Mouse (Mus musculus): ENCODE measurements around the gene Frmd4b. TPM values are rescaled to one million over a fixed set of nuclear protein-coding genes. Genes with fewer than 3 reads are reported as not detected.

The Frmd4b gene
- total and polyA plus RNA-seq, 2 experiments, result 11.9 to 38.0 TPM

DNA sequence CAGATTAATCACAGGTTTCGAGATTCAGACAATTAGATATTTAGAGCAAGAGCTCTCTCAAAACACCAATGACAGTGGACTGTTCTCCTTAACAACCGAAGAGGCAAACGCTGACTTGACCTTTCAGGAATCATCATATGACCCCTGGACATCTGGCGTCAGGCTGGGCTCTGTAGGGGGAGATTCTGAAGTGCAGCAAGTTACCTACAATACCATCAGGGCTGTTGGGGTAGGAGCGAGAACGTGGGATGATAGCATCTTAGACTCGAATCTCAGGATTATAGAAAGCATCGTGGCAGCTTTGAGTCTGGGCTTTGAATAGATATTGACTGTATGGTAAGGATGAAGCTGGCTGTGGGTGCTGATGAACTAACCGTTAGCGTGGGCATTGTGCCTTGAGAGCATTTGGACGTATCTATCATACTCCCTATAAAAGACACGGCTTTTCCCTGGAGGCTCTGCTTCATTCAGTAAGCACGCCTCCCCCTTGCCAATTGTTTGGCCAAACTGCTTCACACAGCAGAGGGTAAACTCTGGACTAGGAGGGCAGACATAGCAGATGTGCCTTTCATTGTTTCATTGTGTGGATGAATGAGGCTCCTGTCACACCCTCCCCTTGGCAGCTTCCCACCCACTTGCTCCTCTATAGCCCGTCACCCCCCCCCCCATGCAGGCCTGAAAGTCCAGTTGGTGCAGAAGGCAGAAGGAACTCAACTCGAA lies 88.2 kb downstream of the Frmd4b start:
- DNase-seq (ENCODE audit: extremely low read depth, low read depth, low spot score), result no peak
- Histone ChIP-seq H3K4me3 (ENCODE audit: insufficient read depth, low read depth, low read length) (no peak overlapping the region), H3K27me3 (ENCODE audit: control insufficient read depth, insufficient read depth, low read length) (no peaks in the 10 kb centered on the region), H3K9ac (ENCODE audit: low read depth, low read length) (no peak overlapping the region), H3K4me1 (ENCODE audit: control insufficient read depth, insufficient read depth, low read length) (no peaks in the 10 kb centered on the region), H3K36me3 (ENCODE audit: control insufficient read depth, insufficient read depth, low read length) (no peaks in the 10 kb centered on the region), H3K27ac (replicated peaks; ENCODE audit: insufficient read depth, low read depth, low read length) (no peak overlapping the region), H3K79me2 (ENCODE audit: control insufficient read depth, insufficient read depth, low read length) (no peaks in the 10 kb centered on the region)
- 84% methylated on average over 15 of the region's 15 CpGs for WGBS
- no peak for TF ChIP-seq POLR2A (IDR thresholded peaks at IDR 0.05; ENCODE audit: extremely low read depth, insufficient read depth, low read length)
- TF ChIP-seq CTCF (IDR thresholded peaks at IDR 0.05; ENCODE audit: low read depth, low read length), result no peak

DNA sequence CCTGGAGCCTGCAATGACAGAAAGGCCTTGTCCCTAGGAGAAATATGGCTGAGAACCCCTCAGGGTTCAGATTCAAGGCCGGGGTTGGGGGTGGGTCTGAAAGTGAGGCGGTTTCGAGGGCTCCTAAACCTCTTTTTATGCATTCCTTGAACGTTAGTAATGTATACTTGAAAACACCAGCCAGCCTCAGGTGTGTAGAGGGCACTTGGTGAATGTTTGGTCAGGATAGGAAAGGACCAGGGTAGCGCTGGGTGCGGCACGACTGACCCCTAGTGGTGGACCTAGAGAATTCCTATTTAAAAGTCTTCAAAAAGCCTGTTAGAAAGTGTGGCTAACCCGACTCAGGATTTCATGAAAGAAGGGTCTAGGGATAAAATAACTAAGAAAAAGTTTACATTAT lies 91.2 kb downstream of the Frmd4b start:
- Histone ChIP-seq H3K9ac (ENCODE audit: low read depth, low read length) (no peak overlapping the region), H3K36me3 (ENCODE audit: control insufficient read depth, insufficient read depth, low read length) (no peaks in the 10 kb centered on the region), H3K27me3 (ENCODE audit: control insufficient read depth, insufficient read depth, low read length) (no peaks in the 10 kb centered on the region), H3K79me2 (ENCODE audit: control insufficient read depth, insufficient read depth, low read length) (no peaks in the 10 kb centered on the region), H3K4me3 (ENCODE audit: insufficient read depth, low read depth, low read length) (no peak overlapping the region), H3K4me1 (ENCODE audit: control insufficient read depth, insufficient read depth, low read length) (no peaks in the 10 kb centered on the region), H3K27ac (replicated peaks; ENCODE audit: insufficient read depth, low read depth, low read length) (no peak overlapping the region)
- WGBS, result 18% methylated on average over 8 of the region's 8 CpGs
- TF ChIP-seq CTCF (IDR thresholded peaks at IDR 0.05; ENCODE audit: low read depth, low read length), result peak; percentile 95
- TF ChIP-seq POLR2A (IDR thresholded peaks at IDR 0.05; ENCODE audit: extremely low read depth, insufficient read depth, low read length), result no peak
- DNase-seq (ENCODE audit: extremely low read depth, low read depth, low spot score), result peak; percentile 48

DNA sequence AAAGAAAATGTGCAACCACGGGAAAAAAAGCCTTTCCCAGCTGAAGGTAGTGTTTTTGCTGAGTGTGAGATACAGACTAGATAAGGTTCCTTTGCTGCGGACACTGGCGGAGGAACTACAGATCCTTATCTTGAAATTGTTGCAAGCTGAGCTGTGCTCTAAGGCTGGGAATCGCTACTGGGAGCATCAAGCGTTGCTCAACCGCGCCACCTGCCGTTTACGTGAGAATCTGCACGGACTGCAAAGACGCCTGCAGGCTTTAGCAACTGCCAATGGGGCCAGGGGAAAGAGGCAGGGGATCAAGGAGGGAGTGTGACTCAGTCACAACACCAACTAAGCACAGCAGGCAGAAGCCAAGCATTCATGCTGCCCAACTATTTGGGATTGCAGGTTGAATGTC lies 94.2 kb downstream of the Frmd4b start:
- H3K4me3 ChIP-seq (ENCODE audit: insufficient read depth, low read depth, low read length), result no peak overlapping the region
- H3K36me3 ChIP-seq (ENCODE audit: control insufficient read depth, insufficient read depth, low read length), result no peaks in the 10 kb centered on the region
- TF ChIP-seq CTCF (IDR thresholded peaks at IDR 0.05; ENCODE audit: low read depth, low read length) (peak; percentile 97), POLR2A (IDR thresholded peaks at IDR 0.05; ENCODE audit: extremely low read depth, insufficient read depth, low read length) (no peak)
- DNase-seq (ENCODE audit: extremely low read depth, low read depth, low spot score), result peak; percentile 59
- no peaks in the 10 kb centered on the region for H3K27me3 ChIP-seq (ENCODE audit: control insufficient read depth, insufficient read depth, low read length)
- H3K79me2 ChIP-seq (ENCODE audit: control insufficient read depth, insufficient read depth, low read length), result no peaks in the 10 kb centered on the region
- H3K4me1 ChIP-seq (ENCODE audit: control insufficient read depth, insufficient read depth, low read length), result peaks cover 12% of the 10 kb centered on the region
- no peak overlapping the region for H3K27ac ChIP-seq (replicated peaks; ENCODE audit: insufficient read depth, low read depth, low read length)
- no peak overlapping the region for H3K9ac ChIP-seq (ENCODE audit: low read depth, low read length)
- WGBS, result under 1% methylated on average over 11 of the region's 11 CpGs

DNA sequence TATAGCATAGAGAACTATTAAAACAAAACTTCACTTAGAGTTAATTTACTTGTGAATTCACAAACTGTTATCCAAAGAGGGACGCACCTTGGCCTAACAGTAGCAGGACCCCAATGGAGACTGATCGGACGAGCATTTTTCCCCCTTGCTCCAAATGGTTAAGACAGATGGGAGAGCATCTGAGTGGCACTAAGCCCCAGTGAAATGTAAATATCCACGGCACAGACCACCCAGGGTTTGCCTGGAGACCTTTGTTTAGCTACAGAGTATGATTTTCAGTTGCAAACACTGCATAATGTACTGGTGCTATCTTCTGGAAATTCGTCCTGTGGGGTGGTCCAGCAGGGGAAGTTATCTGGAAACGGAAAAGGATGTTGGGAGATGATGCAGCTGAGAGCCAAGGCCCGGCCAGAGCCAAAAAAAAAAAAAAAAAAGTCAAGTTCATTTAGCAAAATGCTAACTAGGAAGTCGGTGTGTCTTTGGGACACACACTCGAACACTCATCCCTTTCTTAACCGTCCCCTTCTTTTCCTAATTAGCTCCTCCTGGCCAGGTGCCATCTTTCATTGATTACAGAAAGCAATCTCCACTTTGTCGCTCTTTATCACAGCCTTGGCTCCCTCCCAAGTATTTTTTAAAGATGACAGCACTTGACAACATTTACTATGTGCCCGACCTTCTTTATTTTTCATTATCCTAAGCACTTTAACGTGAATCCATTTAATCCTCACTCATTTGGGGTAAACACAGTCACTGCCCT lies 95.9 kb downstream of the Frmd4b start:
- no peak overlapping the region for H3K9ac ChIP-seq (ENCODE audit: low read depth, low read length)
- no peak overlapping the region for H3K4me3 ChIP-seq (ENCODE audit: insufficient read depth, low read depth, low read length)
- TF ChIP-seq POLR2A (IDR thresholded peaks at IDR 0.05; ENCODE audit: extremely low read depth, insufficient read depth, low read length), result no peak
- no peaks in the 10 kb centered on the region for H3K27me3 ChIP-seq (ENCODE audit: control insufficient read depth, insufficient read depth, low read length)
- peak overlapping the region; percentile 61; the same call in 1 of the 2 replicates for H3K27ac ChIP-seq (replicated peaks; ENCODE audit: insufficient read depth, low read depth, low read length)
- DNase-seq (ENCODE audit: extremely low read depth, low read depth, low spot score), result no peak
- no peaks in the 10 kb centered on the region for H3K36me3 ChIP-seq (ENCODE audit: control insufficient read depth, insufficient read depth, low read length)
- peaks cover 16% of the 10 kb centered on the region for H3K4me1 ChIP-seq (ENCODE audit: control insufficient read depth, insufficient read depth, low read length)
- H3K79me2 ChIP-seq (ENCODE audit: control insufficient read depth, insufficient read depth, low read length), result no peaks in the 10 kb centered on the region
- WGBS, result 62% methylated on average over 13 of the region's 13 CpGs

DNA sequence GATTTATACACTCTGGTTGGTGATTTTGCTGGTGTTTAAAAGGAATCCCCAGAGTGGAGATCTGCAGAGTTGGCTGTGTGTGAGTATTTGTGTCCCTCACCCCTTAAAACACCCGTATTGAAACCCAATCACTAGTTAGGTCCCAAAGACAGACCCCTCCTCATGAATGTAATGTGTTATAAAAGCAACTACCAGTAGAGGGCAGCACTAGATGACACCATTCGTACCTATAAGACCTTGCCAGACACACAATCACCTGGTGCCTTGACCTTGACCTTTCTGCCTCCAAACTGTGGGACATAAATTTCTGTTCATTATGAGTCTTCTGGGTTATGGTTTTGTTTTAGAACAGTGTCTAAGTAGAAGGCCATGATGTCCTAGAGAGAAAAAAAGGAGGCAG lies 96.8 kb downstream of the Frmd4b start:
- no peaks in the 10 kb centered on the region for H3K27me3 ChIP-seq (ENCODE audit: control insufficient read depth, insufficient read depth, low read length)
- H3K36me3 ChIP-seq (ENCODE audit: control insufficient read depth, insufficient read depth, low read length), result no peaks in the 10 kb centered on the region
- H3K27ac ChIP-seq (replicated peaks; ENCODE audit: insufficient read depth, low read depth, low read length), result no peak overlapping the region
- no peaks in the 10 kb centered on the region for H3K79me2 ChIP-seq (ENCODE audit: control insufficient read depth, insufficient read depth, low read length)
- H3K4me3 ChIP-seq (ENCODE audit: insufficient read depth, low read depth, low read length), result no peak overlapping the region
- TF ChIP-seq POLR2A (IDR thresholded peaks at IDR 0.05; ENCODE audit: extremely low read depth, insufficient read depth, low read length) (no peak), CTCF (IDR thresholded peaks at IDR 0.05; ENCODE audit: low read depth, low read length) (peak; percentile 17; the same call in 1 of the 2 replicates)
- WGBS, result 47% methylated on average over 2 of the region's 2 CpGs
- no peak overlapping the region for H3K9ac ChIP-seq (ENCODE audit: low read depth, low read length)
- peak; percentile 33 for DNase-seq (ENCODE audit: extremely low read depth, low read depth, low spot score)
- peaks cover 16% of the 10 kb centered on the region for H3K4me1 ChIP-seq (ENCODE audit: control insufficient read depth, insufficient read depth, low read length)

DNA sequence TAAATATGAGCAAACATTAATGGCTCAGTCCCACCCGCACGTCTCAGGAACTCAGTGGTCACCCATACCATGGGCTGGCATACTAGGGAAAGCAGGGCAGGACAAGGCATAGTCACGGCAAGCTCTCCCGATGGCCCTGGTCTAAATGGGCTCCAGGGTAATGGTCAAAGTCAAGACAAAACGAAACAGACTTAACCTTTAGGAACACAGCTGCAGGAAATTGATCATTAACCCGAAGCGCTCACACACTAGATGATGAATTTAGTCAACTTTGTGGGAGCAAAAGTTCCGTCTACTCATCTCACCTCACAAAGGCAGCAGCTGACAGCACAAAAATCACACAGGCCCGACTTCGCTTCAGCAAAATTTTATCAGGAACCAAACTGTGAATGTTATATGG lies 97.8 kb downstream of the Frmd4b start:
- 19% methylated on average over 10 of the region's 10 CpGs for WGBS
- no peaks in the 10 kb centered on the region for H3K27me3 ChIP-seq (ENCODE audit: control insufficient read depth, insufficient read depth, low read length)
- peak overlapping the region; percentile 36 for H3K4me3 ChIP-seq (ENCODE audit: insufficient read depth, low read depth, low read length)
- no peaks in the 10 kb centered on the region for H3K79me2 ChIP-seq (ENCODE audit: control insufficient read depth, insufficient read depth, low read length)
- peaks cover 16% of the 10 kb centered on the region for H3K4me1 ChIP-seq (ENCODE audit: control insufficient read depth, insufficient read depth, low read length)
- TF ChIP-seq POLR2A (IDR thresholded peaks at IDR 0.05; ENCODE audit: extremely low read depth, insufficient read depth, low read length) (no peak), CTCF (IDR thresholded peaks at IDR 0.05; ENCODE audit: low read depth, low read length) (no peak)
- H3K27ac ChIP-seq (replicated peaks; ENCODE audit: insufficient read depth, low read depth, low read length), result peak overlapping the region; percentile 62
- peak; percentile 93 for DNase-seq (ENCODE audit: extremely low read depth, low read depth, low spot score)
- H3K9ac ChIP-seq (ENCODE audit: low read depth, low read length), result peak overlapping the region; percentile 7; the same call in 1 of the 2 replicates
- no peaks in the 10 kb centered on the region for H3K36me3 ChIP-seq (ENCODE audit: control insufficient read depth, insufficient read depth, low read length)

Data from liver, adult 2 months (tissue).